Mouse (Mus musculus) c-Kit-positive CD71-positive TER-119-positive erythroid progenitor cells, embryonic 14.5 days (primary cell): Measurements from ENCODE around the gene Atp5k.

Experiments
- DNase-seq: peaks from one replicate; pipeline ENCODE4 v3.0.0-alpha.2; 2013; ENCODE audit warnings: low spot score

Gene Atp5k

GRCm38 (mm10) chr5:108423427-108423826 lies 10.8 kb downstream of the Atp5k start:
- DNase-seq, result peak; percentile 64

- no peak for DNase-seq
Measured at GRCm38 (mm10) chr5:108422741-108423140, 11.5 kb downstream of the Atp5k start.

DNA sequence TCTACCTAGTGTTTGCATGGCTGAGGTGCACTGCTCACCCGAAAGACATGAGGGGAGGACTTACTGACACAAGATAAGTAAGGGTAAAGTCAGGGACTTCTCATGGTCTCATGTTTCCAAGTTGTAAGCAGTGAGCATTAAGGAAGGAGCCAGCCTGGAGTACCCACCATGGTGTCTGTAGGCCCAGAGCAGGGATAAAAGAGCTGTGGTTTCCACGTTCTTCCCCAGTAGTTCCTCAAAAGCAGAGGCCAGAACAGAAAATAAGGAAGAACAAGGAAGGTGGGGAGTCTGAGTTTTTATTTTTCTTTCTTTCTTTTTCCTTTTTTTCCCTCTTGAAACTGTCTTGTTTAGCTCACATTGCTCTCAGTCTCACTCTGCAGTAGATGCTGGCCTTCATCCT lies 19.5 kb downstream of the Atp5k start:
- DNase-seq, result no peak

DNA sequence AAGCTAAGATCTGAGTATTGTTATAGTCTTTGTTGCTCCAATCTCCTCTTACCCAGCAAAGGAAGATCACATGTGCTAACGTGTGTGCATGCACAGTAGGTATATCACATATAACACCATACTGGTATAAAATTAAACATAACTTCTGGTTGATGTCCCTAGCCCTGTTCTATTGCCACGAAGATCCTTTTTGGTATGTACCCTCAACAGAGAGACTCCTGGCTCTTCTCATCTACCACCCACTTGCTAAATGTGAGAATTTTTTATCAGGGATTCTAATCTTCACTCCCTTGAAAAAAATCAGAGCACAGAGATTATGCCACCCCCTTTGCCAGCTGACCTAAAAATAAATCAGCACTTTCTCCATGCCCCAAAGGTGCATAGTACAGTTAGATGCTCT lies 27.3 kb downstream of the Atp5k start:
- no peak for DNase-seq

DNA sequence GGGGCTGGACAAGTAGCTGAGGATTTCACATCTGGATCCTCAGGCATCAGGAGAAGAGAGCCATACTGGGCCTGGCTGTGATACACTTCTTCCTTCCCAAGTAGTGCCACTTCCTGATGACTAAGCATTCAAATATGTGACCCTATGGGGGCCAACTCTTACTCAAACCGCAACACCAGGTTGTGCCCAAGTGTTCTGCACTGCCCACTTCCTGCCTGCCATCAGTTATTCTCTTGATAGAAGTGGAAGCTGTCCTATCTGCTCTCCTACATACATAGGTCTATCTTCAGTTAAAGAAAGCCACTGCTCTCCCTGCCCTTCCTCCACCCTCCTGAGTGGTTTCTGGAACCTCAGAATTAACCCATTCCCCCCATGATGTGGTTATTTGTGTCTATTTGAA lies 28.8 kb downstream of the Atp5k start:
- DNase-seq, result no peak

DNA sequence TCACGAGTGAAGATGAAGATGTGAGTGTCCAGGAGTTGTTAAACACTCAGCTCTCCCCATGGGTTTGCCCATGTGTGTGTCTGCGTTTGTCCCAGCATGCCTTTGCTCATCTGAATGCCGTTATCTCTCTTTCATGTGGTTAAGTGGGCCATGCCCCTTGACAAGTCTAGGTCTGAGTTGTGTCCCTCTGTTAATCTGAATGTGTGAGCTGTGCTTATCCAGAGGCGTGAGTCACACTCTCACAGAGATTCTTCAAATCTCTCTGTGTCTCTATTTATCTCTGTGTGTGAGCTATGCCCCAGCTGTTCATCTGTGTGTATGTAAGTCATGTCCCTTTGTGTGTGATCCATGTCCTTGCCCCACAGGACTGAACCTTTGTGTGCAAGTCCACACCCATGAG lies 30.8 kb downstream of the Atp5k start:
- DNase-seq, result no peak

GRCm38 (mm10) chr5:108389744-108390143 lies 44.5 kb downstream of the Atp5k start:
- DNase-seq, result no peak

DNA sequence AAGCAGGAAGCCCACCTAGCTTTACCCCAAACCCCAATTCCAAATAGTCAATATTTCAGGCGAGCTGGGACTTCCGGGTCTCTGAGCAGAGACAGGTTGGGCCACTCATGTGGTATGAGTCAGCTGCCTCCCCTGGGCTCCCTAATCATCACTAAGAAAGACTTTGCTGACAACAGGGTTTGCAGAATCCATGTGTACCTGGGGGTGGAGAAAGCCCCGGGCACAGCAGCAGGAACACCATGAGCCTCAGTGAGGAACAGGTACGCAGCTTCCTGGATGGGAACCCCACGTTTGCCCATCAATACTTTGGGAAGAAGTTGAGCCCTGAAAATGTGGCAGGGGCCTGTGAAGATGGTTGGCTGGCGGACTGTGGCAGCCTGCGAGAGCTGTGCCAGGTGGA lies 46.0 kb downstream of the Atp5k start, which contains the start of gene Pde6b:
Gene Pde6b, plus strand, starts transcription at position 191 of the 400 bp plus-strand sequence.
- DNase-seq, result no peak

DNA sequence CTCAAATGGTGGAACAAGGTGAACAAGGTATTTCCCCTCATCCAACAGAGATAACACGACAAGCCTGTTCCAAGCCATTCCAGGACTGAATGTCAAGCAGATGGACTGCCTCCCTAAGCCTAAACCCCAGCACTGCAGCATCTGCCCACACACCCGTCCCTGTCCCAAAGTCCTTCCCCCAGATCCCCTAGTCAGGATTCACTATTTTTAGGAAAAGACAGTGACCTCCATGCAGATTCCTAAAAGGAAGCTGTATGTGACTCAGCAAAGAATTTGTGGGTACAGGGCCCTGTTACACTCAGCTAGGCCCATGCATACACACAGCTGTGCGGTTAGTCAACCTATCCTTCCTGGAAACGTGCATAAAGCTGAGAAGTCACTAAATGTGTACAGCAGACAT lies 47.8 kb downstream of the Atp5k start:
- no peak for DNase-seq

DNA sequence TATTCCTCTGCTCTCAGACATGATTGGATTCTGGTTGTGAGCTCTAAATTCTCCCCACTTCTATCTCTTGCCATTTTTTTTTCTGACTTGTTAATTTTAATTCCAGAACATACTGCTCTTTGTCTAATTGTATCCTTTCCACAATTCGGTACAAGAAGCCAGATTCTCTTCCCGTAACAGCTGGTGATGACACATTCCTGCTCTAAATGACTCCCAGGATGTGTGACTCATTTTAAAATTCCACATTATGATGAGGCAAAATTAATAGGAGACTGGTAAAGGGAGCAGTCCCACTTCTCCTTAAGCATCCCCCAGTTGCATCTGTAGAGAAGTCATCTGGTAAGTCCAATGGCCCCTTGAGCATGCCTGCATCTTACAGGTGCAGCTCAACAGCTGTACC lies 48.6 kb downstream of the Atp5k start:
- DNase-seq, result no peak
